Mouse (Mus musculus) myocyte (in vitro differentiated cells): ENCODE measurements at regions not wholly inside any gene's neighbourhood (a gene's known extent, or its start where the extent isn't known, plus 50 kb on each side); places are given as distances from the start of the nearest gene placed in this dataset.

Experiments used
- H3K27me3 ChIP-seq: one replicate; pipeline ENCODE4 v1.6.1; 2011; ENCODE audit not compliant: control insufficient read depth, insufficient read depth, insufficient read length
- H3K36me3 ChIP-seq: one replicate; pipeline ENCODE4 v1.6.1; 2011; ENCODE audit not compliant: control insufficient read depth, insufficient read depth
- H3K4me2 ChIP-seq: one replicate; pipeline ENCODE4 v1.6.1; 2011; ENCODE audit warnings: low read depth, control low read depth
- H3K4me3 ChIP-seq: one replicate; pipeline ENCODE4 v1.5.1; 2011; ENCODE audit warnings: mild to moderate bottlenecking, control low read depth, moderate library complexity
- H3K79me2 ChIP-seq: one replicate; pipeline ENCODE4 v1.6.1; 2011; ENCODE audit not compliant: control insufficient read depth, insufficient read depth
- H3ac ChIP-seq: one replicate; pipeline ENCODE4 v1.6.1; 2011; ENCODE audit not compliant: control insufficient read depth, insufficient read length
- CEBPB ChIP-seq: IDR thresholded peaks from 2 replicates; pipeline ENCODE4 v1.6.1; 2011; ENCODE audit warnings: mild to moderate bottlenecking, moderate library complexity; ENCODE audit not compliant: poor library complexity, insufficient read depth, severe bottlenecking
- E2F4 ChIP-seq: IDR thresholded peaks from one replicate; pipeline ENCODE4 v1.6.1; 2011; ENCODE audit warnings: mild to moderate bottlenecking, control low read depth, moderate library complexity; ENCODE audit not compliant: insufficient read depth
- MAX ChIP-seq: IDR thresholded peaks from one replicate; pipeline ENCODE4 v1.6.1; 2011; ENCODE audit warnings: low read depth, mild to moderate bottlenecking, control low read depth
- MYOD1 ChIP-seq, 3 experiments: IDR thresholded peaks; one replicate each; pipeline ENCODE4 v1.6.1; 2011; ENCODE audit warnings: control low read depth in 2 of 3, low read depth in 2 of 3, mild to moderate bottlenecking in 2 of 3, moderate library complexity in 1 of 3; ENCODE audit not compliant: insufficient read length in 2 of 3, control insufficient read depth in 1 of 3
- MYOG ChIP-seq, 3 experiments: IDR thresholded peaks; one replicate each; pipeline ENCODE4 v1.6.1; 2011; ENCODE audit warnings: control low read depth in 2 of 3, low read depth in 2 of 3, mild to moderate bottlenecking in 2 of 3; ENCODE audit not compliant: insufficient read length in 2 of 3, control insufficient read depth in 1 of 3, insufficient read depth in 1 of 3
- POLR2A ChIP-seq: IDR thresholded peaks from one replicate; pipeline ENCODE4 v1.6.1; 2011; ENCODE audit warnings: low read depth, mild to moderate bottlenecking, control low read depth, moderate library complexity; ENCODE audit not compliant: insufficient read length
- POLR2AphosphoS2 ChIP-seq: IDR thresholded peaks from one replicate; pipeline ENCODE4 v1.6.1; 2011; ENCODE audit warnings: low read depth, control low read depth; ENCODE audit not compliant: insufficient read length
- REST ChIP-seq: IDR thresholded peaks from one replicate; pipeline ENCODE4 v1.6.1; 2011; ENCODE audit warnings: mild to moderate bottlenecking, control low read depth, moderate library complexity; ENCODE audit not compliant: insufficient read depth, insufficient read length
- SRF ChIP-seq: IDR thresholded peaks from one replicate; pipeline ENCODE4 v1.6.1; 2011; ENCODE audit warnings: low read depth; ENCODE audit not compliant: control insufficient read depth, insufficient read length
- TCF12 ChIP-seq: IDR thresholded peaks from one replicate; pipeline ENCODE4 v1.6.1; 2011; ENCODE audit warnings: mild to moderate bottlenecking, control low read depth; ENCODE audit not compliant: poor library complexity, insufficient read depth, severe bottlenecking
- TCF3 ChIP-seq: IDR thresholded peaks from one replicate; pipeline ENCODE4 v1.6.1; 2011; ENCODE audit warnings: low read depth, control low read depth; ENCODE audit not compliant: insufficient read length
- USF1 ChIP-seq: IDR thresholded peaks from one replicate; pipeline ENCODE4 v1.6.1; 2011; ENCODE audit warnings: low read depth, mild to moderate bottlenecking, control low read depth, moderate library complexity

DNA sequence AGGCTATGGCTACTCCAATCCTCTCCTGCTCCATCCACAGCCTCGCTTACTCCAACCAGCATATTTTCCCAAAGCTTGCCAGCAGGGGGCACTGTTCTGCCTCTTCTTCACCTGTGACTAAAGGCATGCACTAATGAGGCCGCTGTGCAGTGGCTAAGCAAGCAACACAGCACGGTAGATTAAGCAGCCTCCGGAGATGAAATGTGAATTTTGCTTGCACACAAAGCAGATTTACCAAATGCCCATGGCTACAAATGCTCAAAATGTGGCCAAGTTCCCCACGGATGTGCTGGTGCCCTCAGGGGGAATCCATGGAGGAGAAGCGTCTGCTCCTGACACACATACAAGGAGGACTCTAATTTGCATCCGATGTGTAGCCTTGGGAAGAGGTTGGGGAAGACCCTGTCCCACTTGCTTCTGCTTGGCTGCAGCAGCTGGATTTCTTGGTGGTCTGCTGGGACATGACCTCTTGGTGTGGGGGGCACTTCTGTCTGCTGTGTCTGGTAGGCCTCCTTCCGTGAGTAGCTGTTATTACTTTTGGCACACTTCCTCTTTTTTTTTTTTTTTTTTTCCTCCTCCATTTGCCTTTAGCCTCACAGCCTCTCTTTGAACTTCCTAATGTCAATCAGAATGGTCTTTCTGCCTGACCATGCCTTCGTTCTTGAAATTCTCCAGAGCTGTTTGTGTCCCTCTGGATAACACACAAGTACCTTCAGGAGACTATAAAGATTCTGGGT is 221.1 kb upstream of the Ghitm start:
- no peak overlapping the region for H3ac ChIP-seq
- H3K4me2 ChIP-seq, result no peak overlapping the region
- no peak overlapping the region for H3K4me3 ChIP-seq
- TF ChIP-seq SRF (no peak), MAX (no peak), MYOD1 (IDR thresholded peaks at IDR 0.05; ENCODE audit: control insufficient read depth in 1 of 3, insufficient read length in 2 of 3, low read depth in 2 of 3) (no peak), POLR2AphosphoS2 (no peak), TCF12 (no peak), REST (no peak), CEBPB (no peak), MYOG (IDR thresholded peaks at IDR 0.05; ENCODE audit: control insufficient read depth in 1 of 3, insufficient read depth in 1 of 3, insufficient read length in 2 of 3, low read depth in 2 of 3) (no peak), POLR2A (no peak), USF1 (no peak), TCF3 (no peak), E2F4 (no peak)
- H3K27me3 ChIP-seq, result no peaks in the 10 kb centered on the region
- no peaks in the 10 kb centered on the region for H3K79me2 ChIP-seq
- H3K36me3 ChIP-seq, result no peaks in the 10 kb centered on the region

DNA sequence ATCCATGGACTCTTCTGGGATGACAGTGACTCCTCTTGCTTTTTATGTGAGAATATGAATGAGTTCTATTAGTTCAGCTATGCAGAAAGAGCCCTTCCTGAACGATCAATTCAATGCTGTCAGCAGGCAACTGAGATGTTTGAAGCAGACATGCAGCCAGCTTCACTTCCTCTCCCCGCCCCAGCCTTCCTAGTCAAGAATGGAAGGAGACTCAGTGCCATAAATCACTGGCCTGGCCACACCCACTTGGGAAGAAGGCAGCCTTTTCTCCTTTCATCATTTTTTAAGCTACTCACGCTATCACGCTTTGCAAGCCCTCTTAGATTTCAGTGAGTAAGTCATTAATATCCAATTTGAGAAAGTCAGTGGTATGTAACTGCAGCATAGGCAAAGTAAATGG is 188.3 kb upstream of the Ghitm start:
- Histone ChIP-seq H3K4me2 (no peak overlapping the region), H3K4me3 (no peak overlapping the region), H3K79me2 (no peaks in the 10 kb centered on the region), H3K36me3 (no peaks in the 10 kb centered on the region), H3K27me3 (no peaks in the 10 kb centered on the region), H3ac (no peak overlapping the region)
- TF ChIP-seq MAX (no peak), SRF (no peak), MYOG (IDR thresholded peaks at IDR 0.05; ENCODE audit: control insufficient read depth in 1 of 3, insufficient read depth in 1 of 3, insufficient read length in 2 of 3, low read depth in 2 of 3) (no peak), TCF3 (no peak), TCF12 (no peak), POLR2A (no peak), USF1 (no peak), REST (no peak), E2F4 (no peak)

DNA sequence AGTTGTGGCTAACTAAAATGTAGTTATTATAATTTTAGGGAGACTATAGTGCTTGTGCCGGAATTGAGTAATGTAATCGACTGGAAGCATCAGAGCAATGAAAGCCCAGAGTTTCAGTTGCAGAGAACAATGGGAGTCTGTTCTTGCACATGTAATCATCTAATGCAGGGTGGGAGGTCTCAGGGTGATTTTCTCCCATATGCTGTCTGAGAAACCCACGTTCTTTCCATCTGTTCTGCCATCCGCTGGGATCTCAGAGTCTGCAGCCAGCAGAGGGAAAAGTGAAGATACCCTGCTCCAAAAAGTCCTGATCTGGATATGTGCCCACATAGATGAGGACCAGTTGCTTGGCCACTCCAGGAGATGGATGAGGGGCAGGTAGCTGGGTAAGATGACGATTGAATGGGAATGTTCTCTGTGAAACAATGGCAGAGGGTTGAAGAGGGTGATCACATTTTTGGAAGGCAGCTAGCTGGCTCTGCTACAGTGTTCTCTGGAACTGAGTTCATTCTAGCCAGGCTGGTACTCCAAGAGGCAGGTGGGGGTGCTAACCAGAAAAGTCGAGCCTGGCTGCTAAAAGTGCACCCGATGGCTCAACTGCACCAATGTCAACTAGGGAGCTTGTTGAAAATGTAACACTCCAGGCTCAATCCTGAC is 180.3 kb upstream of the Ghitm start:
- TF ChIP-seq SRF (no peak), POLR2A (no peak), MYOD1 (IDR thresholded peaks at IDR 0.05; ENCODE audit: control insufficient read depth in 1 of 3, insufficient read length in 2 of 3, low read depth in 2 of 3) (no peak), E2F4 (no peak), CEBPB (no peak), MAX (no peak), TCF3 (no peak), USF1 (no peak), REST (no peak), MYOG (IDR thresholded peaks at IDR 0.05; ENCODE audit: control insufficient read depth in 1 of 3, insufficient read depth in 1 of 3, insufficient read length in 2 of 3, low read depth in 2 of 3) (no peak), POLR2AphosphoS2 (no peak), TCF12 (no peak)
- no peak overlapping the region for H3K4me3 ChIP-seq
- no peaks in the 10 kb centered on the region for H3K27me3 ChIP-seq
- H3K79me2 ChIP-seq, result no peaks in the 10 kb centered on the region
- H3K36me3 ChIP-seq, result no peaks in the 10 kb centered on the region
- H3K4me2 ChIP-seq, result no peak overlapping the region
- H3ac ChIP-seq, result no peak overlapping the region

DNA sequence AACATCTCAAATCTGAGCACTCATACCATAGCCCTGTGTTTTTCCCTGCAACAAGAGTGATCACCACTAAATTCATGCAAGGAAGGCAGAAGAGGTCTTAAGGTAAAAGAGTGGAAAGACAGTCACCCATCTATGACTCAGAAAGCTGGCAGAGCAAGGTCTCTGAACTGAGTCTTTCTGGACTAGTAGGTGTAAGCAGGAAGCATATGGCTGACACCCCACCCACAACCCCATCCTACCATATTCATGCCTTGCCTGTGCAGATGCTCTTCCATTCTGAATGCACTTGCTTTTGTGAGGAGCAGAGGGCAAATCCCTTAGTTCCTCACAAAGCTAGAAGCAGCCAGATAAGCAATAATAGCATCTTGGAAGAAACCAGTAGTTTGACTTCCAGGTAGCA is 178.8 kb upstream of the Ghitm start:
- Histone ChIP-seq H3K36me3 (no peaks in the 10 kb centered on the region), H3K27me3 (no peaks in the 10 kb centered on the region), H3ac (no peak overlapping the region), H3K79me2 (no peaks in the 10 kb centered on the region), H3K4me2 (no peak overlapping the region), H3K4me3 (no peak overlapping the region)
- TF ChIP-seq TCF12 (no peak), CEBPB (no peak), MAX (no peak), USF1 (no peak), MYOD1 (IDR thresholded peaks at IDR 0.05; ENCODE audit: control insufficient read depth in 1 of 3, insufficient read length in 2 of 3, low read depth in 2 of 3) (no peak), E2F4 (no peak), POLR2AphosphoS2 (no peak), TCF3 (no peak), REST (no peak), SRF (no peak), POLR2A (no peak), MYOG (IDR thresholded peaks at IDR 0.05; ENCODE audit: control insufficient read depth in 1 of 3, insufficient read depth in 1 of 3, insufficient read length in 2 of 3, low read depth in 2 of 3) (no peak)
